Mouse (Mus musculus) right cerebral cortex, adult 2 months (tissue): ENCODE data around the gene Gm49388.
A peak's percentile ranks its signal among the peaks of the same experiment; 100 is the strongest.
"Not testable (repeated sequence)": the region's sequence is repeated elsewhere in the genome, so short reads cannot be mapped to it uniquely, and the experiment has no call there.

ENCODE experiments used
- DNase-seq, 2 experiments: peaks; one replicate each; pipeline ENCODE4 v3.0.0; 2021 to 2022; ENCODE audit warnings: low spot score in 2 of 2

Gene Gm49388

GRCm38 (mm10) chr7:127768346-127768996 is 16.9 kb upstream of the Gm49388 start:
- no peak for DNase-seq

DNA sequence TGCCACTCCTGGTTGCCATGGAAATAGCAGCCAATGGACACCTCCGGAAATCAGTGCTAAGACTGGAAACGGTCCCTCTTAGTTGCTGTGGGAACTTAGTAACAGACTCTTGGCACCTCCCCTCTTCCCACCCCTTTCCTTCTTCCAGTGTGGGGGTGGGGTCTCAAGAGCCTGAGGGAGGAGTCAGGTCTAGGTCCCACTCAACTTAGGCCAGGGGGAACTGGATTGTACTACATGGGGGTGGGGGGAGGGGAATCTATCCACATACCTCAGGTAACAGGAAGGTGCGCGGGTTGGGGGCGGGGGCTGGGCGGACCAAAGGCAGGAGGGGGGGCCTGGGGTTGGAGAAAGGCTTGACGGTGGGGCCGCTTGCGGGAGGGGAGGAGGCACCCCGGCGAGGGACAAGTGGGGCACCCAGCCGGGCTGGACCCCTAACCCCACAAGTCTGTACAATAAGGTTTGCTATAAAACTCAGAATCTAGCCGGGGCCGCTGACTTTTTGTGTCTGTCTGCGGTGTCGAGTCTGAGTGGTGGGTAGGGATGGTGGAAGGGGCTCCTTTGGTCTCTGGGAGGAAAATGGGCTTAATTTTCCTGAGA is 16.3 kb upstream of the Gm49388 start:
- DNase-seq = peak; percentile 97 to 99

DNA sequence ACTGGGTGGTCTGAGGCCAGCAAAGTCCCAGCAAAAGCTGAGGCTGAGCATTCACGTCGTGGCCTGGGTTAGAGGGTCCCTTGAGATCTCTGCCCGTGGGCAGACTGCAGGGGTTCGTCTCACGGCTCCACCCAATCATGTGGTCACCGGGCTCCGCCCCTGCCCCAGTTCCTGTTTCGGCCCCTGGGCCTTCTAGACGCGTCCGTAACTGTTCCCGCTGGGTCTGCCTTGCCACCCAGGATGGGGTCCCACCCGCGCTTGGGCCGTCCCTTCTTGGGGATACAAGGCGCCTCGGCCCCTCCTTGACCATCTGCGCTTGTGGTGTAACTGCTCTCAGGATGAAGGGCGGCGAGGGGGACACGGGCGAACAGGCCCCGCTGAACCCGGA is 15.8 kb upstream of the Gm49388 start, which contains the start of gene Orai3:
Orai3 (plus strand) TSS at position 165 of the 388 bp plus-strand sequence.
- peak; percentile 84 to 86 for DNase-seq

DNA sequence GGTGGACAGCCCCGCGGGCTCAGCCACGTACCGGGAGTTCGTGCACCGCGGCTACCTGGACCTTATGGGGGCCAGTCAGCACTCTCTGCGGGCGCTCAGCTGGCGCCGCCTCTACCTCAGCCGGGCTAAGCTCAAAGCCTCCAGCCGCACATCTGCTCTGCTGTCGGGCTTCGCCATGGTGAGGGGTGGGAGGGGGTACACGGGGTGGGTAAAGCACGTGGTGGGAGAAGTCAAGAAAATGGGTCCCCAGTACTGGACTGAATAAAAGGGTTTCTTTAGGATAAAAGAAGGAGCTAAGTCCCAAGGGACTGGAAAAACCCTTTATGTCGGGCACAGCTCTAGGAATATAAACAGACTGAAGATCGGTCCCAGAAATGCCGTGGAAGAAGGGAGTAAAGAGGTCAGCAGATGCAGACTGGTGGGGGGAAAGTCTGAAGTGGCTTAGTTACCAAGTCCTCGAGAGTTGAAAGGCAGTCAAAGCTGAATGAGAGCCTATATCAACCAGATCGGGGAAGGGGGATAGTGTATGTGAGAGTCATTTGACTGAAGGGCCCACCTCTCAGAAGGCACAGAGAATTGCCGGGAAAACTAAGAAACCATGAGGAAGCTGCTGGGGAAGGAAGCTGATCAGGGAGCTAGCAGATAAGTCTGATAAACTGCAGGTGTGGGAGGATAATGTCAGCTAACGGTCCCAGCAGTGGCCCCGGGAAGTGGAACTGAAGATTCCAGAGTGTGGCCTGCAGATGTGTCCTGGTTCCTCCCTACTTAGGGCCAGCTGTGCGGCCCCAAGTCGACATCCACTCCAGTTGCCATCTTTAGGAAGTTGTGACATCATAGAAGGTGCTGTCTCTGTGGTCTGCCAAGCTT is 15.1 kb upstream of the Gm49388 start:
- peak in 1 of 2 experiments; percentile 36 for DNase-seq

GRCm38 (mm10) chr7:127771262-127771661 is 14.1 kb upstream of the Gm49388 start:
- peak; percentile 53 to 62 for DNase-seq

DNA sequence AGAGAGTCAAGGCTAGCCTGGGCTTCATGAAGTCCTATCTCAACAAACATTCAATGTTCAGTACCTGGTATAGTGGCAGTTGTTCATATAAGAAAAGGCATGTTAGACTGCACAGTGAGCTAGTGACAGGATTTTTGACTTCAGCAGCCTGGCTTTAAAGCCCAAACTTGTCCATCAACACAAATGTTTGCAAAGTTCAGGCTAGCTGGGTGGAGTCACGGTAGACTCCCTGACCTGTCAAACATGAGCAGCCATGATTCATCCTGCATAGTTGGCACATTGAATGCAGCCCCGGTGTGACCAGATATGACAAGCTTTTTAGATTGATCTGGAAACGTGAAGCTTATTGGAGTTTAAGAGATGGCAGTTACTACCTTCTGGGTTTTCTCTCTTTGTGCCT is 13.3 kb upstream of the Gm49388 start:
- DNase-seq = no peak

GRCm38 (mm10) chr7:127772557-127772956 is 12.9 kb upstream of the Gm49388 start:
- no peak for DNase-seq

DNA sequence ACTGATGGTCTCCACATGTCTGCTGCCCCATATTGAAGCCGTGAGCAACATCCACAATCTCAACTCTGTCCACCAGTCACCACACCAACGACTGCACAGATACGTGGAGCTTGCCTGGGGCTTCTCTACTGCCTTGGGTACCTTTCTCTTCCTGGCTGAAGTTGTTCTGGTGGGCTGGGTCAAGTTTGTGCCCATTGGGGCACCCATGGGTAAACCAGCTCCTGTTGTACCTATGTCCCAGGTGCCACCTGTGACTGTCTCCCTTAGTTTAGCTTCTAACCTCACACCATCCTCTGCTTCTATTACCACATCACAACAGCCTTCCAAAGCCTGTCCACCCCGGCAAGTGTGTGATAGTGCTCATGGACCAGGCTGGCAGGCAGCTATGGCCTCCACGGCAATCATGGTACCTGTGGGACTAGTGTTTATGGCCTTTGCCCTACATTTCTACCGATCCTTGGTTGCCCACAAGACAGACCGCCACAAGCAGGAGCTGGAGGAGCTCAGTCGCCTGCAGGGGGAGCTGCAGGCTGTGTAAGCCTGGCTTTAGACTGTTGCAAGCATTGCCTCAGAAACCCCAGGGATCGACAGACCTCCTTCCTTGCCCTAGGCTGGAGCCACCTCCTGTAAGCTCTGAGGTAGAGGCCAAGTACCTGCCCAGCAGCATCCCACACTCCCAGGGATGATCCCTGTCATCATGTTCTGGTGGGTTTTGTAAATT is 11.6 kb upstream of the Gm49388 start:
- peak; percentile 65 to 67 for DNase-seq

GRCm38 (mm10) chr7:127775837-127776236 is 9.6 kb upstream of the Gm49388 start:
- not testable (repeated sequence) for DNase-seq

DNA sequence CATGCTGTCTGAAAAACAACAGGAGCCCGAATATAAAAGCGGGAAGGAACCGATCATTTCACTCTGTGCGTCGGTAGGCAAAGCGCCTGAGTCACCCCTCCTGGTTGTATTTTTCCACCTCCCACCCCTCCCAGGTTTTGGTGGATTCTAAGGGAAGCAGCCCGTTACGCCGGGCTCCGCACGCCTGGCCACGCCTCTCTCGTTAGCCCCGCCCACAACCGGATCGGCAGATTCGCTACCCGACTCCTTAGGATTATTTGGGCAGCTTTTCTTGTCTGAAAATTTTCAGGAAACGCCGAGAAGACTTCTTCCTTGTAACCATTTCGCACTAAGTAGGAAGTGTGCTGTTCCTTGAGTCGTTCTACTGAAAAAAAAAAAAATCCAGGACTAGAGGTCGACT is 9.0 kb upstream of the Gm49388 start, which contains the start of gene Setd1a:
Setd1a (plus strand) TSS at position 245 of the 400 bp plus-strand sequence.
- DNase-seq = peak; percentile 89 to 90

GRCm38 (mm10) chr7:127776878-127777473 is 8.4 kb upstream of the Gm49388 start:
- peak; percentile 95 to 97 for DNase-seq

- DNase-seq = peak in 1 of 2 experiments; percentile 35
Measured at GRCm38 (mm10) chr7:127777474-127778266, 7.7 kb upstream of the Gm49388 start.

GRCm38 (mm10) chr7:127778350-127778749 is 7.1 kb upstream of the Gm49388 start:
- no peak for DNase-seq

DNA sequence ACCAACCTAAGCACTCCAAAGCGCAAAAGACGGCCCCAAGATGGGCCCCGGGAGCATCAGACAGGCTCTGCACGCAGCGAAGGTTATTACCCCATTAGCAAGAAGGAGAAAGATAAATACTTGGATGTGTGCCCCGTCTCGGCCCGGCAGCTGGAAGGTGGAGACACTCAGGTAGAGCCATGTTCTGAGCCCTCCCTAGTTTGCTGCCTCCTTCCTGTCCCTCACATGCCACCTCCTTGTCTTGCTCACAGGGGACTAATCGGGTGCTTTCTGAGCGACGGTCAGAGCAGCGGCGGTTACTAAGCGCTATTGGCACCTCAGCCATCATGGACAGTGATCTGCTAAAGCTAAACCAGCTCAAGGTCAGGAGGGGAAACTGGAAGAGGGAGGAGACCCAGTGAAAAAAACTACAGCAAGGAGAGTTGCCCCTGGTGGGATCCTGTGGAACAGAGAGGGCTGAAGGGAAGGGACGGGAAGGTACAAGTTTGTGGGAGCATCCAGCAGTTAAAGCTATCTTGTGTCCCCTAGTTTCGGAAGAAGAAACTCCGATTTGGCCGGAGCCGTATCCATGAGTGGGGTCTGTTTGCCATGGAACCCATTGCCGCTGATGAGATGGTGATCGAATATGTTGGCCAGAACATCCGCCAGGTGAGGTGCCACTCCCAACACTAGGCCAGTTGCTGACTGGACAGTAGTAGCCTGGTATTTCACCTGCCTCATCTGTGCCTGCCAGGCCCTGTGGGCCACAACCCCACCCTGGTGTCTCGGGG is 11.9 kb downstream of the Gm49388 start:
- no peak for DNase-seq

DNA sequence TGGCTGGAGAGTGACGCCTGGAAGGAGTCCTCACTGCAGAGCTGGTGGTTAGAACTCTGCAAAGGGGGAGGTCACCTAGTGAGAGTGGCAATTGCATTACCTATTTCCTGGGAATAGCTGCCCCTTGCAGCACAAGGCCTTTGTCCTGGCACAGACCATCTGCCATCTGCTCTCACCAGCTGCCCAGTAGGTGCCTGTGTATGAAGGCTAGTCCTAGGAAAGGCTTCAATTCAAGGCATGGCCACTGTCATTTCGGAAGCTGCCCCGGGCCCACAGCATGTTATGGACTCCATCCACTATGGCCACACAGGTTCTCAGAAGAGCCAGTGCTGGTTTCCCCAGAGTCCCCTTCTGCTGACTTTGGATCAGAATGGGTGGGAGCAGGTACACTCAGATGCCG is 13.2 kb downstream of the Gm49388 start:
- DNase-seq = no peak

DNA sequence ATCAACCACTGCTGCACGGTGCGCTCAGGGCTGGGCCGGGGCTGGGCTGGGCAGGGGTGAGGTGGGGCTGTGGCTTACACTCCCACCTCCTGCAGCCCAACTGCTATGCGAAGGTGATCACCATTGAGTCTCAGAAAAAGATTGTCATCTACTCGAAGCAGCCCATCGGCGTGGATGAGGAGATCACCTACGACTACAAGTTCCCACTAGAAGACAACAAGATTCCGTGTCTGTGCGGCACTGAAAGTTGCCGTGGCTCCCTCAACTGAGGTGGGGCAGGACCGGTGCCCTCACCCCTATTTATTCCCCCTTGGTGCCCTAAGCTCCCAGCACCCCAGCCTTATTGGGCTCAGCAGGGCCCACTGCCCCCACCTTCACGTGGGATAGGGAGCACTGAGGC is 13.8 kb downstream of the Gm49388 start:
- DNase-seq = no peak

- no peak for DNase-seq
Measured at GRCm38 (mm10) chr7:127799738-127800137, 14.3 kb downstream of the Gm49388 start.

GRCm38 (mm10) chr7:127800435-127801009 is 15.1 kb downstream of the Gm49388 start, which contains the start of gene Hsd3b7:
Gene Hsd3b7 (plus strand): TSS chr7:127800604.
- peak; percentile 83 to 90 for DNase-seq

GRCm38 (mm10) chr7:127801010-127801621 is 15.7 kb downstream of the Gm49388 start:
- DNase-seq = no peak
